Mouse (Mus musculus): ENCODE measurements around the gene Armcx4.

DNA sequence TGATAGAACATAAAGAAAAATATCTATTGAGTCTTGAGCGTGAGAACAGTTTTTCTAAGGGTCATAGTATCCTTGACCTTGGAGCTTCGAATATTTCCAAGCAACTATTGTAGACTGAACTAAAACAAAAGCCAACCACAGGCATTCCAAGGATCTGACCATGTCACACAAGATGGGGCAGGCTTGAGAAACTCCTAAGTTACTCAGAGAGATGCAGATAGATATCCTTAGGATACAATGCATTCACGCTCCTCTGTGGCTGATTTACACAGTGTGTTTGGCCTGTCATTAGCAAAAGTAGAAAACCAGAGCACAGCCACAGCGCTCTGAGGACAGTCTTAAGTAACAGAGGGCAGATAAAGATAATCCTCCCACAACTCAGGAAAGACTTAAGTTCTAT, 52.8 kb downstream of the Armcx4 start:
- no peak for TF ChIP-seq POLR2A (IDR thresholded peaks at IDR 0.05; ENCODE audit: insufficient read depth, low read depth, low read length)
- no peak for TF ChIP-seq CTCF (IDR thresholded peaks at IDR 0.05)

All from heart, adult 2 months (tissue).